Mouse (Mus musculus) splenic B cell, adult 2 months (primary cell): ENCODE data around the gene Mapkapk2.

Experiments used
- DNase-seq: peaks from one replicate; pipeline ENCODE4 v3.0.0-alpha.2; 2011; ENCODE audit warnings: low read depth, low spot score
- H3K27me3 ChIP-seq: 2 replicates; pipeline ENCODE4 v1.6.1; 2012; ENCODE audit warnings: mild to moderate bottlenecking, low read length, moderate library complexity, mixed read lengths; ENCODE audit not compliant: control insufficient read depth, poor library complexity, insufficient read depth, severe bottlenecking
- H3K36me3 ChIP-seq: 2 replicates; pipeline ENCODE4 v1.6.1; 2012; ENCODE audit warnings: mild to moderate bottlenecking, low read length, moderate library complexity, mixed read lengths; ENCODE audit not compliant: control insufficient read depth, poor library complexity, insufficient read depth, severe bottlenecking

The Mapkapk2 gene

GRCm38 (mm10) chr1:131080686-131081085, 16.9 kb downstream of the Mapkapk2 start:
- DNase-seq: no peak
- no peaks in the 10 kb centered on the region for H3K27me3 ChIP-seq
- no peaks in the 10 kb centered on the region for H3K36me3 ChIP-seq

- Histone ChIP-seq H3K36me3 (no peaks in the 10 kb centered on the region), H3K27me3 (no peaks in the 10 kb centered on the region)
- peak; percentile 61 for DNase-seq
These were observed 17.9 kb downstream of the Mapkapk2 start for GRCm38 (mm10) chr1:131079762-131080161.

- no peaks in the 10 kb centered on the region for H3K36me3 ChIP-seq
- DNase-seq: no peak
- no peaks in the 10 kb centered on the region for H3K27me3 ChIP-seq
These were observed 18.8 kb downstream of the Mapkapk2 start for GRCm38 (mm10) chr1:131078761-131079330.

- Histone ChIP-seq H3K27me3 (no peaks in the 10 kb centered on the region), H3K36me3 (no peaks in the 10 kb centered on the region)
- no peak for DNase-seq
These were observed 22.4 kb downstream of the Mapkapk2 start for GRCm38 (mm10) chr1:131075098-131075791.

- DNase-seq: no peak
- no peaks in the 10 kb centered on the region for H3K36me3 ChIP-seq
- no peaks in the 10 kb centered on the region for H3K27me3 ChIP-seq
These were observed 23.1 kb downstream of the Mapkapk2 start for GRCm38 (mm10) chr1:131074524-131074938.

- no peak for DNase-seq
- no peaks in the 10 kb centered on the region for H3K36me3 ChIP-seq
- no peaks in the 10 kb centered on the region for H3K27me3 ChIP-seq
These were observed 25.1 kb downstream of the Mapkapk2 start for GRCm38 (mm10) chr1:131072376-131072990.

- DNase-seq: no peak
- H3K36me3 ChIP-seq: no peaks in the 10 kb centered on the region
- H3K27me3 ChIP-seq: no peaks in the 10 kb centered on the region
These were observed 28.6 kb downstream of the Mapkapk2 start for GRCm38 (mm10) chr1:131069010-131069409.

GRCm38 (mm10) chr1:131068011-131068727, 29.5 kb downstream of the Mapkapk2 start:
- no peaks in the 10 kb centered on the region for H3K27me3 ChIP-seq
- no peaks in the 10 kb centered on the region for H3K36me3 ChIP-seq
- no peak for DNase-seq

GRCm38 (mm10) chr1:131064202-131064601, 33.4 kb downstream of the Mapkapk2 start:
- no peak for DNase-seq
- H3K27me3 ChIP-seq: no peaks in the 10 kb centered on the region
- H3K36me3 ChIP-seq: no peaks in the 10 kb centered on the region

- peaks cover 1% of the 10 kb centered on the region; the same call in 1 of the 2 replicates for H3K36me3 ChIP-seq
- no peak for DNase-seq
- H3K27me3 ChIP-seq: no peaks in the 10 kb centered on the region
These were observed 34.8 kb downstream of the Mapkapk2 start for GRCm38 (mm10) chr1:131062821-131063220.

- no peak for DNase-seq
- Histone ChIP-seq H3K27me3 (no peaks in the 10 kb centered on the region), H3K36me3 (peaks cover 4% of the 10 kb centered on the region)
These were observed 35.8 kb downstream of the Mapkapk2 start for GRCm38 (mm10) chr1:131061740-131062254.

GRCm38 (mm10) chr1:131060290-131061253, 37.1 kb downstream of the Mapkapk2 start:
- Histone ChIP-seq H3K27me3 (no peaks in the 10 kb centered on the region), H3K36me3 (peaks cover 4% of the 10 kb centered on the region)
- DNase-seq: peak; percentile 82

GRCm38 (mm10) chr1:131059841-131060240, 37.8 kb downstream of the Mapkapk2 start:
- H3K36me3 ChIP-seq: peaks cover 6% of the 10 kb centered on the region
- no peaks in the 10 kb centered on the region for H3K27me3 ChIP-seq
- no peak for DNase-seq

- Histone ChIP-seq H3K27me3 (no peaks in the 10 kb centered on the region), H3K36me3 (peaks cover 6% of the 10 kb centered on the region)
- no peak for DNase-seq
These were observed 38.2 kb downstream of the Mapkapk2 start for GRCm38 (mm10) chr1:131059411-131059810.
